Mouse (Mus musculus) thymus, adult 2 months (tissue): Measurements from ENCODE around the gene Rdh16. TPM values are rescaled to one million over a fixed set of nuclear protein-coding genes. Genes with fewer than 3 reads are reported as not detected.
"Not testable (repeated sequence)": the region's sequence is repeated elsewhere in the genome, so short reads cannot be mapped to it uniquely, and the experiment has no call there.

Experiments
- DNase-seq: peaks from one replicate; pipeline ENCODE4 v3.0.0; 2021
- H3K27ac ChIP-seq: fragments of 200-500 bp; 2 replicates; pipeline ENCODE4 v1.5.1; 2012; ENCODE audit warnings: low read length, control low read depth; ENCODE audit not compliant: control insufficient read depth, insufficient read depth
- H3K27me3 ChIP-seq: fragments of 200-500 bp; 2 replicates; pipeline ENCODE4 v1.6.1; 2012; ENCODE audit warnings: mild to moderate bottlenecking, low read length, moderate library complexity, mixed read lengths; ENCODE audit not compliant: control insufficient read depth, insufficient read depth
- H3K36me3 ChIP-seq: fragments of 200-500 bp; 2 replicates; pipeline ENCODE4 v1.6.1; 2012; ENCODE audit warnings: mild to moderate bottlenecking, low read length, moderate library complexity; ENCODE audit not compliant: control insufficient read depth, insufficient read depth
- H3K4me1 ChIP-seq: fragments of 200-500 bp; replicated peaks from 2 replicates; pipeline ENCODE4 v1.6.1; 2012; ENCODE audit warnings: low read length; ENCODE audit not compliant: control insufficient read depth, insufficient read depth
- H3K4me3 ChIP-seq: fragments of 200-500 bp; 2 replicates; pipeline ENCODE4 v1.5.1; 2012; ENCODE audit warnings: mild to moderate bottlenecking, low read length, control low read depth, moderate library complexity; ENCODE audit not compliant: control insufficient read depth, insufficient read depth
- CTCF ChIP-seq: fragments of 200-500 bp; IDR thresholded peaks from 2 replicates; pipeline ENCODE4 v1.5.1; 2012; ENCODE audit warnings: mild to moderate bottlenecking, control low read depth, low read length, moderate library complexity, borderline replicate concordance; ENCODE audit not compliant: control insufficient read depth, poor library complexity, insufficient read depth; ENCODE audit errors: extremely low read depth
- POLR2A ChIP-seq: fragments of 200-500 bp; IDR thresholded peaks from 2 replicates; pipeline ENCODE4 v1.6.1; 2012; ENCODE audit warnings: mild to moderate bottlenecking, low read length, control low read depth, moderate library complexity; ENCODE audit not compliant: control insufficient read depth, poor library complexity, insufficient read depth; ENCODE audit errors: extremely low read depth
- WGBS: fragments of 180-500 bp; shearing (Covaris S2); methylation state at CpG from one replicate; pipeline ENCODE4 v1.1.7; 2018; 5-methylcytosine and 5-hydroxymethylcytosine counted together
- polyA plus RNA-seq: library from polyadenylated mRNA; depleted of rRNA; stranded (reverse); fragments of >200 nt; gene quantifications from 2 replicates; pipeline ENCODE4 v1.2.3, GENCODE M21; 2012

Gene Rdh16
- polyA plus RNA-seq, 1 experiment: 0.03 TPM

DNA sequence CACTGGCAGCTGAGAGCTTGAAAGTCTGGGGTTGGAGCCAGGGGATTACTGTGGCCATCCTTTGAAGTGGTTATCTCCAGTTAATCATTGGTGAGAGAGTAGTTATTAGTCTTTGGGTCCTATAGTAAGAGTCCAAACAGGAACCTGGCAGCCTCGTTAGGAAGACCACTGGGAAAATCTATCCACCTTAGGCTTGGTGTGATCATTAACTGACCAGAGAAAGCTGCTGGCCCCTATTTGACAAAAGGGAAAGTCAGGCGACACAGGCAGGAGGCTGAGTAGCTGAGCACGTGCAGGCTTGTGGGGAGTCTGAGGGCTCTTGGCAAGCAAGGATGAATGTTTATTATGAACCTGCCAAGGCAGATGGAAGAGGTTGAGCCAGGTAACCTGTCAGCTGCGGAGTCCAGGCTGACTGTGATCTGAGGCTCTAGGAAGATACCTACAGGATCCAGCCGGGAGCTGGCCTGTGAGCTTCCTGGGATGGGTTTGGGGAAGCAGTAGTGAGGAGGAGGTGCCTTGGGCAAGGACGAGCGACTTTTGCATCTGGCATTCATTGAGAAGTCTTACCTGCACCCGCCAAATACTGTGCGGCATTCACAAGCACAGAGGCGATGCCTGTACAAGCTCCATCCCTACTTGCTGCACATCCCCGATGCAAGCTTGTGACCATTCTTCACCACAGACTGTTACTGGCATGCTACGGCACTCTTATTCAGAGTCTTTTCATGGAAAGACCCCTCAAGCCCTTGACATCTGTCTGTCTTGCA lies 36.9 kb upstream of the Rdh16 start:
- Histone ChIP-seq H3K27me3 (no peaks in the 10 kb centered on the region), H3K4me3 (no peak overlapping the region), H3K4me1 (no peaks in the 10 kb centered on the region), H3K36me3 (no peaks in the 10 kb centered on the region), H3K27ac (no peak overlapping the region)
- WGBS: 76% methylated on average over 12 of the region's 12 CpGs
- no peak for DNase-seq
- TF ChIP-seq POLR2A: no peak
- no peak for TF ChIP-seq CTCF

DNA sequence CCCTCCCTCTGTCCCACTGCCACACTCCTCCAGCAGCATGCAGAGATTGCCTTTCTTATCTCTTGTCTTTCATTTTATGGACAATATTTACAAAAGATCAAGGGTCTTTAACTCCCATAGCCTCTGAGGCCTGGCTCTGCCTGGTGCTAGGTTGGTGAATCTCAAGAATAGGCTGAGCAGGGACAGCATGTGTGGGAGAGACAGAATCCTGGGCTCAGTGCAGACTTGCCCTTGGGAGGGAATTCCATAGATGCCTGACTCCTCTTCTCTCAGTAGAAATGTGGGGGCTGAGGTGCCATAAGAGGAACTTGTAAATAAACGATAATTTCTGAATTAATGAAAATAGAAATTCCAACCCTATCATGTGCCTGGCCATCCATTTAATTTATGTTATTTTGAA lies 34.4 kb upstream of the Rdh16 start:
- 88% methylated on average over 1 of the region's 1 CpGs for WGBS
- DNase-seq: no peak
- no peaks in the 10 kb centered on the region for H3K4me1 ChIP-seq
- no peak overlapping the region for H3K4me3 ChIP-seq
- H3K27me3 ChIP-seq: no peaks in the 10 kb centered on the region
- no peaks in the 10 kb centered on the region for H3K36me3 ChIP-seq
- no peak overlapping the region for H3K27ac ChIP-seq
- no peak for TF ChIP-seq CTCF
- no peak for TF ChIP-seq POLR2A

DNA sequence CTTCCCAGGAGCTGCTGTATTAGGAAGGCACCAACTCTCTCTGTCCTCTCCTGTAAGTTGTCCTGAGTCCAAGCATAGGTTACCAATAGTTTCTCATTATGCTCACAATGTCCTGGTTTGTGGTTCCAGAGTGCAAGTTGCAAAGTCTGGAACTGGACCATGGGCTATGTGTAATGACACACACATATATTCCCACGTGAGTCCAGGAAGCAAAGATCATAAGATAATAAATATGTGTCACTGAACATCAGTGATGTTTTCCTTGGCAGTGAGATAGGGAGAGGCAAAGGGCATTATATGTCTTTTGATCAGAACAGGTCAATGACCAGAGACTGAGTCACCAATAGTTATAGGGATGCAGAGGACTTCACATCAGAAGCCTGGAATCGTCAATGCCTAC lies 24.9 kb upstream of the Rdh16 start, which contains the start of gene Rdh9:
Rdh9 (plus strand) TSS at position 376 of the 400 bp plus-strand sequence.
- no peak for TF ChIP-seq CTCF
- TF ChIP-seq POLR2A: no peak
- no peak for DNase-seq
- Histone ChIP-seq H3K36me3 (no peaks in the 10 kb centered on the region), H3K4me3 (no peak within 1 kb of the TSS), H3K27ac (no peak within 1 kb of the TSS), H3K4me1 (no peaks in the 10 kb centered on the region), H3K27me3 (no peaks in the 10 kb centered on the region)
- WGBS: 80% methylated on average over 2 of the region's 2 CpGs

DNA sequence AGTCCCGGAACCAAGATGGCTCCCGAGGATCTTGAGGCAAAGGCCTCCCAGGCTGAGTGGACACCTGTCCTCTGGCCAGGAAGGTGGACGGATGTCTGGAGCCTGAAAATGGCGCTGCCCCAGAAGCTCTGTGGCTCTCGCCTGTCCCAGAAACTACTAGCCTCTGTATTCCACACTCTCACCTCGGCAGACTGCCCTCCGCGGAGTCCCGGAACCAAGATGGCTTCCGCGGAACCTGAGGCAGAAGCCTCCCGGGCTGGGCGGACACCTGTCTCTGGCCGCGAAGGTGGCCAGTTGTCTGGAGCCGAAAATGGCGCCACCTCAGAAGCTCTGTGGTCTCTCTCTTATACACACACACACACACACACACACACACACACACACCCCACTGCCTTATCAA lies 18.6 kb upstream of the Rdh16 start:
- H3K27ac ChIP-seq, DNase-seq, H3K4me1 ChIP-seq, H3K27me3 ChIP-seq, H3K36me3 ChIP-seq, H3K4me3 ChIP-seq: not testable (repeated sequence)
- WGBS: 98% methylated on average over 17 of the region's 17 CpGs

DNA sequence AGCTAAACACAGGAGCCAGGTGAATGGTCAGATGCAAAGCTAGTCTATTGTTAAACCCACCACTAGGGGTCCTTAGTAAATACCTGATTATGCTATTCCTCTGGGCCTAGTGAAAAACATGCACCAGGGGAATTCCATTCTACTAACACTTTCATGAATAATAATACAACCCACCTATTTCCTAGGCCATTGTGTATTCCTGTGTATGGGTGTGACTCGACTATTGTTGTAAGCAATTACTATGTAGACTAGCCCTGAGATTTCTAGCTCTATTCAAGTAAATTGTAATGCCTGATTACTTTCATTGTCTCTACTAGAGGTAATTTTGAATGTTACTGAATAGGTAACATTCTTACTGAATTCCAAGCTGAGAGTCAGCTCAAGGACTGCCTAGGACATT lies 15.5 kb upstream of the Rdh16 start:
- not testable (repeated sequence) for DNase-seq, H3K27me3 ChIP-seq, H3K4me1 ChIP-seq, H3K4me3 ChIP-seq, H3K27ac ChIP-seq, H3K36me3 ChIP-seq
- 86% methylated on average over 1 of the region's 1 CpGs for WGBS

DNA sequence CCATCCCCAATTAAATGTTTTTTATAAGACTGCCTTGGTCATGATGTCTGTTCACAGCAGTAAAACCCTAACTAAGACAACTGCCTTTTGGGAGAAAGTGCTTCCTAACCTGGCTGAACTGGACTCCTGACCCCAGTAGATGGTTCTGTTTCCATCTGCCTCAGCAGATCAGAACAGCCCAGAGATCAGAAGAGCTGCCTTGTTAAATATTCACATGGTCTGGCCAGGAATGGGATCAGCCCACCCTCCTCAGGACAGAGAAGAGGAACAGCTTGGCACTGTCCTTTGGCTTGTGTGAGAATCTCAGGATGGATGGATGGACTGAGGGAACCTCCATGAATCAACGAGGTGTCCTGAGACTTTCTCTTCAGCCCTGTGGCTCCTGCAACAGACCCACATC lies 1.7 kb upstream of the Rdh16 start:
- no peak for DNase-seq
- no peaks in the 10 kb centered on the region for H3K27me3 ChIP-seq
- TF ChIP-seq CTCF (no peak), POLR2A (no peak)
- H3K4me1 ChIP-seq: no peaks in the 10 kb centered on the region
- 78% methylated on average over 1 of the region's 1 CpGs for WGBS
- no peak overlapping the region for H3K27ac ChIP-seq
- H3K4me3 ChIP-seq: no peak overlapping the region
- H3K36me3 ChIP-seq: no peaks in the 10 kb centered on the region

DNA sequence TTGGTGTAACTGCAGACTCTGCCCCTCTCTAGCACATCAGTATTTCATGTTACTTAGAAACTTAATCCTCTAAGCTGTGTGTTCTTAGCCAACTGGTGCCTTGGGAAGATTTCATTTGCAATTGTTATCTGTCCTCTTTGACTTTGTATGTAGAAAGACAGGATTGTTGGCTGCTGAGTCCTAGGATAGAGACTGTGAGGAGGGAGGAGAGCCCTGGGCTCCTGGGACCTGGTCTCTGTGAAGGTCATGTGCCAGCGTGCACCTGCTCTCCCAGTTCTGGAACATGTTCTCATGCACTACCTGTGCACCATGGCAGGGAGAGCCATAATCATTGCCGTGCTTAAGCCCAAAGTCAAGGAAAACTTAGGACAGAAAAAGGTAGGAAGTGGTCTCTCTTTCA lies 660 bp downstream of the Rdh16 start:
- H3K27ac ChIP-seq: no peak overlapping the region

More for the DNA sequence above, 660 bp downstream of the Rdh16 start:
- Histone ChIP-seq H3K4me3 (no peak overlapping the region), H3K27me3 (no peaks in the 10 kb centered on the region), H3K4me1 (no peaks in the 10 kb centered on the region), H3K36me3 (no peaks in the 10 kb centered on the region)
- no peak for DNase-seq
- TF ChIP-seq CTCF (no peak), POLR2A (no peak)
- WGBS: 93% methylated on average over 2 of the region's 2 CpGs
